Mouse (Mus musculus) layer of hippocampus, adult 2 months (tissue): ENCODE data around the gene Daam2. TPM values are rescaled to one million over a fixed set of nuclear protein-coding genes. Genes with fewer than 3 reads are reported as not detected.

Source experiments
- DNase-seq, 2 experiments: peaks; one replicate each; pipeline ENCODE4 v3.0.0; 2022; ENCODE audit warnings: low spot score in 2 of 2
- H3K27ac ChIP-seq: fragments of 200-600 bp; 2 replicates; pipeline ENCODE4 v1.8.1; 2022
- H3K4me3 ChIP-seq: fragments of 200-600 bp; 2 replicates; pipeline ENCODE4 v1.8.1; 2022; ENCODE audit warnings: mild to moderate bottlenecking
- CTCF ChIP-seq: fragments of 200-600 bp; conservative IDR thresholded peaks from 2 replicates; pipeline ENCODE4 v1.8.1; 2022; ENCODE audit warnings: antibody characterized with exemption, mild to moderate bottlenecking, moderate library complexity
- long read RNA-seq, 2 experiments: library from polyadenylated mRNA; stranded (forward); transcript quantifications; one replicate each; pipeline ENCODE4 v2.0.0; 2021; ENCODE audit warnings: borderline mapping rate in 2 of 2
- total RNA-seq, 2 experiments: library from RNA; stranded (reverse); gene quantifications; 2 replicates each; pipeline ENCODE4 v1.2.3; 2021

Gene Daam2
- 10 to 100 TPM; 61.2 to 66.7 TPM for total RNA-seq
- long read RNA-seq, experiment 1, full-length matches to known transcripts = 1 of 25 reads
- long read RNA-seq, experiment 1, partial matches to known transcripts = 4 of 25 reads
- long read RNA-seq, experiment 1, other reads (novel, unspliced or antisense) = 20 of 25 reads
- long read RNA-seq, experiment 2, full-length matches to known transcripts = 1 of 50 reads
- long read RNA-seq, experiment 2, partial matches to known transcripts = 12 of 50 reads
- long read RNA-seq, experiment 2, other reads (novel, unspliced or antisense) = 37 of 50 reads

DNA sequence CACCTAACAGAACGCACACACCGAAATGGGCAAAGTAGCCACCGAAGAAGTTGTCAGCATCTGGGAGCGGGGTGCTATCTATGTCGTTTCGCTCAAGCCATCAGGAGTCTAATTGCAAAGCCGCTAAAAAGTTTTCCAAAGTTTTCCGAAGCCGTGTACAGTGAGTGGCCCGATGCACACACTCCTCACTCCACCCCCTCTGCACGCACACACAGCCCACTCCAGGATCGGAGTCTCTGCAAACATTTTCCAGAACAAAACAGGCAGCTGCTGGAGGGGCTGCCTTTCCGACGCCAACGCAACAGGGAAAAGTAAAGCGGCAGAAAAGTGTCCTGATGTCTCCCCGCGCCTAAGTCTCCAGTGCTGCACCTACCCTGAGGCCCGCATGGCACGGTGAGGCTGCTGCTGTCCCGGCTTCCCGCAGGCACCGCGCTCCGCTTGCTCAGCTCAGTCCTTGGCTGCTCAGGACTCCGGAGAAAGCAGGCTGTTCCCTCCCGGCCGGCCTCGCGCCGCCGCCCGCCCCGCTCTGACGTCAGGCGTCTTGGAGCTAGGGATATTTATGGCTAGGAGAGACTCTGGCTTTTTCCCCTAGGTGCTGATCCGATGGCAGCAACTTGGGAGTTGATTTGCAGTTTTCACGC, at the start of gene Daam2:
Daam2 (minus strand) TSS at position 514 of the 641 bp plus-strand sequence.
- Histone ChIP-seq H3K27ac (peak within 1 kb of the TSS; percentile 82), H3K4me3 (peak within 1 kb of the TSS; percentile 48)
- TF ChIP-seq CTCF = no peak
- DNase-seq = peak; percentile 65 to 66

DNA sequence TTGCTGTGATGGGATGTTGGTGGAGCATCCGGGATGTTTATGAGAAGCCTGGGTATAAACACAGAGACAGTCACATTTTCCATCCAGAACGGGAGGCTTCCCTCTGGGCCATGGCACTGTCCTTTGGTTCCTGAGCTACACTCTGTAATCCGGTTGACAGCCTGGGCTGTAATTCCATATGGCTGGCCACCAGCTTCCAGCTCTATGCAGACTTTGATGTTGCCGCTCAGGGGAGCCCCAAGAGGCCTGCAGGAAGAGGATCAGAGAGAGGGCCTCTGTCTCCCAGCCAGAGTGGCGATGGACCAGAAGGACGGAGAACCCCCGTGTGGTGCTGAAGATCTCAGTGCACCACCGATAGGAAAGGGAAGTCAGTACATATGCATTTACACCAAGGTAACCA, 46.2 kb upstream of the Daam2 start:
- Histone ChIP-seq H3K27ac (no peak overlapping the region), H3K4me3 (no peak overlapping the region)
- no peak for DNase-seq
- no peak for TF ChIP-seq CTCF

DNA sequence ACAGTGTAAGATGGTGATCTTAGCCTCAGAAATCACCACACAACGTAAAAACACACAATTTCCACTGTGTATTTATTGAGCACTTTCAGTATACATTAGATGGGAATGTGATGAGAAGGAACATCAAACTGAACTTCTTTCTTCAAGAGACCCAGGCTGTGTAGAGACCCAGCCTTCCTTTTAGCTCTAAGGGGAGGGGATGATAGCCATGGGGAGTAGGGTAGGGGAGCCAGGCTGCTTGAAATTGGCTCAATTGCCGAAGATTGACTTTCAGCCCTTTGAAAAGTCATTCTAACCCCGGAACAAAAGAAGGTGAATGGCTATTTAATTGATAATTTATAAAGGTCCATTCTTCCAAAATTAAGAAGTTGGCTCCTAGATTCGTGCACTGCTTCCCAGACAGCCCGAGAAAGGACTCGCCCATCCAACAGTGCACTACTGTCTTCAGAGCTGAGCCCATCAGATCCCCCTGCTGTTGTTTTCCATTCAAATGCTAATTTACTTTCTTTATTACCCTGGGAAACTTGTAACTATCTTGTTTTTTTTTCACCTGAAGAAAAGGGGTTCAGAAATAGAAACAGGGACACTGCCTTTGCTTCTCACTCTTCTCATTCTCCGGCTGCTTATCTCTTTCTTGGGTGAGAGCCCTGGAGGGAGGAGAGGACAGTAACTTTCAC, 43.3 kb upstream of the Daam2 start:
- Histone ChIP-seq H3K27ac (no peak overlapping the region), H3K4me3 (no peak overlapping the region)
- TF ChIP-seq CTCF = no peak
- no peak for DNase-seq

DNA sequence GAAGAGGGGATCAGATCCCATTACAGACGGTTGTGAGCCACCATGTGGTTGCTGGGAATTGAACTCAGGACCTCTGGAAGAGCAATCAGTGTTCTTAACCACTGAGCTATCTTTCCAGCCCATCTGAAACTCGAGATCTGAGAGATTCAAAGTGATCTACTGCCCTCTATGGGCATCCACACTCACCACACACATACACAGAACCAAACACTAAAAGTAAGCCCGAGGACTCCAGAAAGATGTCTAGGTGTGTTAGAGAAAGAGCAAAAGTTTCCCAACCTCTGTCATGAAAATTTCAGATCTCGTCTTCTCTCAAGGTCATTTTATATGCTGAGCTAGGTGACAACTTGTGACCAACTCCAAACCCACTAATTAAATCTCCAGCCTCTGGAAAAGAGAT, 41.3 kb upstream of the Daam2 start:
- DNase-seq = no peak
- Histone ChIP-seq H3K27ac (no peak overlapping the region), H3K4me3 (no peak overlapping the region)
- peak; percentile 52 for TF ChIP-seq CTCF

DNA sequence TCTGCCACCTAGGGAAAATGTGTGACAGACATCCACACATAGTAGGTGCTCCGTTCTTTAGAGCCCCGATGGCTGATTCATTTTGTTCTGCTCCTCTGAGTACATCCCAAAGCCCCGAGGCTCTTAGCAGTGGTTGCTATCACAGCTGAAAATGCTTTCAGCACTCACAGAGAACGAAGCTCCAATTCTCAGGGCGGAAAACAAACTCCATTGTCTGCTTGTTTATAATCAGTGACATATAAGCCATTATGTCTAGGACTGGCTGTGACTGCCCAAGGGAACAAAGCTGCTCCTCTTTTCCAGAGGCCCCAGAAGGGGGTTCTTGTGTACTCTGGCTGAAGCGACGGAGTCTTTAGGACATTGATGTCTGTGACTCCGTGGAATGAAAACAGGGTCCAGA, 25.9 kb upstream of the Daam2 start:
- H3K4me3 ChIP-seq = no peak overlapping the region
- H3K27ac ChIP-seq = peak overlapping the region; percentile 78
- DNase-seq = peak; percentile 12 to 13
- TF ChIP-seq CTCF = no peak

DNA sequence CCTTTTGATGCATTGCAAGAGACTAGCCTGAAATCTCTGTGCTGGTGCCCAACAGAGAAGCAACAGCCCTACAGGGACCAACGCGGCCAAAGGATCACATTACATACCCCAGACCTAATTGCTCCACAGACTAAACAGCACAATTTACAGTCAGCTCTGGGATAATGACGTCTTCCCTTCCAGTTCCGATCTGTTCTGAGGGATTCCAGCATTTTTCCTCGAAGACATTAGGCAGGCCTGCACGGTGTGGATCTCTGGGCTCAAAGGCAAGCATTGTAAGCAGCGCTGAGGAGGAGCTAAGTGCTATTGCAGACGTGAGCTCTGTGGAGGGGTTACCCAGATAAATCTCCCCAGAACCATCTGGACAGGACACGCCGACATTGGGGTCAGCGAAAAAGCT, 18.3 kb upstream of the Daam2 start:
- no peak overlapping the region for H3K27ac ChIP-seq
- no peak overlapping the region for H3K4me3 ChIP-seq
- TF ChIP-seq CTCF = no peak
- no peak for DNase-seq

DNA sequence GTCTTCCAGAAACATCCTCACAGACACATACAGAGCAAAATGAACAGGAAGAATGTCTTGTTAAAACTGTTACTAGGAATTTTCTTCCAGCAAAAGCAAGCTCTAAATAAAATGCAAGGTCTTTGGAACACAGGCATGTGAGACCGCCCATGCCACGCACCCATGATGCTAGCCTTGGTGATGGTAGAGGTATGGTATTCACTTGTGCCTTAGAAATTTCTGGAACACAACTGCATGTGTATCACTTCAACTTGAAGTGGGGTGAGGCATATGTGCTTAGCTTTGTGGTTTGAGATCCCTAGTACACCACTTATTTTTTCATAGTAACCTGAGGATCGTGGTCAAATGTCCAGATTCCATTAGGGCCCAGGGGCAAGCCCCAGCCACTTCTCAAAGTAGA, 13.2 kb upstream of the Daam2 start:
- TF ChIP-seq CTCF = no peak
- DNase-seq = no peak
- no peak overlapping the region for H3K27ac ChIP-seq
- H3K4me3 ChIP-seq = no peak overlapping the region

DNA sequence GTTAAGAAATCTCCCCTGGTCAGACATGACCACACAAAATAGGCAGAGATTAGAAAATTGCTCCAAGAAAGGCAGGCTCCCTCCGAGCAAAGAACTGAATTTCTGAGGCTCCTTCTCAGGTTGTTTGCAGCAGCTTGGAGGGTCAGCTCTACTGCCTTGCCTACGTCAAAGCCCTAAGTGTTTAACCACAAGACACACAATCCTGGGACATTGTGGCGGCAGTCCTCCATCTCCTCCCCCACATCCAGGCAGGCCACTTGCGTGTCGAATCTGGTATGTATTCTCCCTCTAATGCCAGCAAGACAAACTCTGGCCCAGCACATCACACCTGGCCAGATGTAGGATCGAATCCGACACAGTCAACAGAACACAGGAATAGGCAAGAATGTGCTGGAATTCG, 4.6 kb upstream of the Daam2 start:
- DNase-seq = no peak
- no peak overlapping the region for H3K27ac ChIP-seq
- no peak for TF ChIP-seq CTCF
- no peak overlapping the region for H3K4me3 ChIP-seq

DNA sequence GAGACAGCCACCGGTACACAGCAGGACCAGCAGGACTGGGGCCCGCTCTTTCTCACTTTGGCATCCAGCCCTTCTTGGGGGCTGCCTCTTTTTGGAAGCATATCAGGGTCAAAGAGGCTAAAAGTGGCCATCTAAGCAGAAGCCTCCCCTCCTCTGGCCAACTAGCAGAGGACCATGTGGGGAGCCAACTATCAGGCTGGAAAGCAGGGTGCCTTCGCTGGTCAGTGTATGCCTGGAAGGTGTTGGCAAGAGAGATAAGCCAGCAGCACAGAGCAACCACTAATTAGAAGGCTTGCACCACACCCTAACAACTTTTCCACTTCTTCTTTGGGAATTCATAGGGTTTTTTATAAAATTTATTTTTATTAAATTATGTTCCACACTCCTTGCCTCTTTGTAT, 346 bp upstream of the Daam2 start:
- peak overlapping the region; percentile 82 for H3K27ac ChIP-seq
- DNase-seq = no peak
- no peak for TF ChIP-seq CTCF
- peak overlapping the region; percentile 48 for H3K4me3 ChIP-seq

DNA sequence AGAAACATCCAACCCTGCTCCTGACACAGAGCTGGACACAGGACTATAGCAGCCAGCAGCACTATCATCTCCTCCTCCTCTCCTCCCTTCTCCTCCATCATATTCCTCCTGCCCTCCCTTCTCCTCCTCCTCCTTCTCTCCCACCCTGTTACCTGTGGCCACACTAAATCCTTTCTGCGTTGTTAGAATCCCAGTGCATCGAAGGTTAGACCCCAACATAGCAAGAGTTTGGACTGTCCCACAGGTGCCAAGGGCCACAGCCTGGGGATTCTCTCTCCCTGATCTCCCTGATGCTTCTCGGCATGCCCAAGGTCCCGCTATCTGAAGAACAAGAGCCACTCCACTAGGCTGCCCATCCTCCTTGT, 745 bp downstream of the Daam2 start:
- no peak for TF ChIP-seq CTCF
- no peak for DNase-seq
- Histone ChIP-seq H3K4me3 (peak overlapping the region; percentile 48), H3K27ac (peak overlapping the region; percentile 82)

DNA sequence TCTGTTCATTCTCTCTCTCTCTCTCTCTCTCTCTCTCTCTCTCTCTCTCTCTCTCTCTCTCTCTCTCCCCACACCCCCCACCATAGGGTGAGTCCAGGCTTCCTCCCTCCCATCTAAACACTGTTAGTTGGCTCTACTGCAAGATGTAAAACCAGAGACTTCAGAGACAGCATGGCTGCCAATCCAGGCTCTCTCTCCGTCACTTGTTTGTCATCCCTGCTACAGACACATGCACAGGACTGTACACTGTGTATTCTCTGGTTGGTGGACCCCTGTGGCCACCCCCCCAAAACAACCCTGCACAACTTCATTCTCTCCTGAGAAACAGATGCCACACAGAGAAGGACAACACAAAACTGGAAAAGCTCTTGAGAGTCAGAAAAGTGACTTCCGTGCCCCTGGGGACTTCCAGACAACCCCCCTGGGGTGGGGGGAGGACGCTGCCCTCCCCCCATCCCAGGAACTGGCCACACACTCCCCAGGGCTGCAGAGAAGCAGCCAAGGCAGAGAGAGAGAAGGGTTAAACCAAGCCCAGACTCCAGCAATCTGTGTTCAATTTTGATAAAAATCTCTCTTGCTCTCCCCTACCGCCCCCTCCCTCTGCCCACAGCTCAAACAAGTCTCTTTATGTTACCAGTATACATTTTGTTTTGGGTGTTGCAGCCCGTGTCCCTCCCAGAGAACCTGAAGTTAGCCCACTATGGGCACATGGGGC, 1.3 kb downstream of the Daam2 start:
- no peak for DNase-seq
- Histone ChIP-seq H3K4me3 (peak overlapping the region; percentile 48), H3K27ac (peak overlapping the region; percentile 82)
- no peak for TF ChIP-seq CTCF

DNA sequence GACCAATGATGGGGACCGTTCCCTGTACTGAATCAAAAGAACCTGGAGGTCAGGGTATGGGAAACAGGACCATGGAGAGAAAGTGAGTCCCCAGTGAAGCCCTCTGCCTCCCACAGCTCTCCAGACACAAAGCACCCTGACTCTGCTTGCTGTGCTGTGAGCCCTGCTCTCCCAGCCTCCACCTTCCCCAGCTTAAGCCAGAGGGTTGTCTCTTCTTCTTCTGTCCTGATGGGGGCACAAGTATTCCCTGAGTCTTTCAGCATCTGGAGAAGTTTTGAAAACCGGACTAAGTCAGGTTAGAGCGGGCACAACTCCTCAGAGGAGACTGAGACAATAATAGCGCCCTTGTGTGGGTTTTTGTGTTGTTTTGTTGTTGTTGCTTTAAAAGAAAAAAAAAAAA, 2.2 kb downstream of the Daam2 start:
- no peak for DNase-seq
- Histone ChIP-seq H3K4me3 (peak overlapping the region; percentile 48), H3K27ac (peak overlapping the region; percentile 82)
- TF ChIP-seq CTCF = peak; percentile 44

DNA sequence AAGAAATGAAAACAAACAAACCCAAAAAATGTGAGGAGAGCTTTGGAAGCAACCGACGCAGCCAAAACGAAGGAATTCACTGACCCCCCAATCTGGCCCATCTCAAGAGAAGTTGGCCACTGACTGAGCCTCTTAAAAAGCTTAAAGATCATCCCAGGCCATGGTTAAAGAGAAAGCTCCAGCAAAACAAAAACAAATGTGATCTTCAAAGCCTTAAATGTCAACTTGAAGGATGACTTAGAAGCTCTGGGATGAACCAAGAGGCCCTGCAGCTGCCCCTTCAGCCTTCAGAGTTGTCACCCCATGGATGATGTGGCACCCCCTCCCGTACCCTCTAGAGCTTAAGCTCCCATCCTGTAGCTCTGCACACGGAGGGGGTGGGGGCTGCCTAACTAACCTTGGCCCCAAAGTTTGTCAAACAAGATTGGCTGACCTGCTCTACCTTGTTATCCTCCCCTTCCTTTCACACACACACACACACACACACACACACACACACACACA, 4.3 kb downstream of the Daam2 start:
- Histone ChIP-seq H3K27ac (no peak overlapping the region), H3K4me3 (no peak overlapping the region)
- no peak for DNase-seq
- no peak for TF ChIP-seq CTCF
